Mouse (Mus musculus): ENCODE results near the gene Cdc34. TPM values are rescaled to one million over a fixed set of nuclear protein-coding genes. Genes with fewer than 3 reads are reported as not detected.

The Cdc34 gene
- total RNA-seq, 2 experiments from 2014 or later = 115 to 142 TPM

GRCm38 (mm10) chr10:79714996-79715395 lies 33.0 kb downstream of the Cdc34 start:
- ATAC-seq (replicated peaks; ENCODE audit: poor library complexity, severe bottlenecking) = no peak

GRCm38 (mm10) chr10:79716254-79716987 lies 34.4 kb downstream of the Cdc34 start, which contains the start of gene Hcn2:
TSS of gene Hcn2 (plus strand) at chr10:79716634.
- no peak for ATAC-seq (replicated peaks; ENCODE audit: poor library complexity, severe bottlenecking)

GRCm38 (mm10) chr10:79716988-79717355 lies 35.0 kb downstream of the Cdc34 start:
- ATAC-seq (replicated peaks; ENCODE audit: poor library complexity, severe bottlenecking) = no peak

- ATAC-seq (replicated peaks; ENCODE audit: poor library complexity, severe bottlenecking) = peak; percentile 55; the same call in 1 of the 2 replicates
These were observed 35.8 kb downstream of the Cdc34 start for GRCm38 (mm10) chr10:79717640-79718357.

DNA sequence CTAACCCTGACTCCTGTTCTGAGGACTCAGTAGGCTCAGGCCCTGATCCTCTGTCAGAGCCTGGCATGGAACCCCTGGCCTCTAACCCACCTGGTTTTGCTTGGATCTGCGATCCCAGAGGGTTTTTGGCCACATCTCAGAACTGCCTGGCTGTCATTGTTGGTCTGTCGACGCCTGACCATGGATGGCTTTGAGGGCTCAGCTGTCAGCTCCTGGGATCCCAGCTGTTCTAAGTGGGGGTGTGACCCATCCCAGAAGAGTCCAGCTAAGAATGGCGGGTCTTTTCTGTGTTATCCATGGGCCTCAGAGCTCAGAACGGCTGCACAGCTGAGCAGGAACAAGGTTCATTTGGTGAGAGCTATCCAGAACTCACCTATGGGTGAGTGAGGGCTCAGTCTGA lies 39.1 kb downstream of the Cdc34 start:
- ATAC-seq (replicated peaks; ENCODE audit: poor library complexity, severe bottlenecking) = no peak

GRCm38 (mm10) chr10:79723047-79723446 lies 41.1 kb downstream of the Cdc34 start:
- no peak for ATAC-seq (replicated peaks; ENCODE audit: poor library complexity, severe bottlenecking)

- no peak for ATAC-seq (replicated peaks; ENCODE audit: poor library complexity, severe bottlenecking)
These were observed 41.7 kb downstream of the Cdc34 start for GRCm38 (mm10) chr10:79723692-79724091.

- peak; percentile 82 for ATAC-seq (replicated peaks; ENCODE audit: poor library complexity, severe bottlenecking)
These were observed 44.1 kb downstream of the Cdc34 start for GRCm38 (mm10) chr10:79726090-79726489.

DNA sequence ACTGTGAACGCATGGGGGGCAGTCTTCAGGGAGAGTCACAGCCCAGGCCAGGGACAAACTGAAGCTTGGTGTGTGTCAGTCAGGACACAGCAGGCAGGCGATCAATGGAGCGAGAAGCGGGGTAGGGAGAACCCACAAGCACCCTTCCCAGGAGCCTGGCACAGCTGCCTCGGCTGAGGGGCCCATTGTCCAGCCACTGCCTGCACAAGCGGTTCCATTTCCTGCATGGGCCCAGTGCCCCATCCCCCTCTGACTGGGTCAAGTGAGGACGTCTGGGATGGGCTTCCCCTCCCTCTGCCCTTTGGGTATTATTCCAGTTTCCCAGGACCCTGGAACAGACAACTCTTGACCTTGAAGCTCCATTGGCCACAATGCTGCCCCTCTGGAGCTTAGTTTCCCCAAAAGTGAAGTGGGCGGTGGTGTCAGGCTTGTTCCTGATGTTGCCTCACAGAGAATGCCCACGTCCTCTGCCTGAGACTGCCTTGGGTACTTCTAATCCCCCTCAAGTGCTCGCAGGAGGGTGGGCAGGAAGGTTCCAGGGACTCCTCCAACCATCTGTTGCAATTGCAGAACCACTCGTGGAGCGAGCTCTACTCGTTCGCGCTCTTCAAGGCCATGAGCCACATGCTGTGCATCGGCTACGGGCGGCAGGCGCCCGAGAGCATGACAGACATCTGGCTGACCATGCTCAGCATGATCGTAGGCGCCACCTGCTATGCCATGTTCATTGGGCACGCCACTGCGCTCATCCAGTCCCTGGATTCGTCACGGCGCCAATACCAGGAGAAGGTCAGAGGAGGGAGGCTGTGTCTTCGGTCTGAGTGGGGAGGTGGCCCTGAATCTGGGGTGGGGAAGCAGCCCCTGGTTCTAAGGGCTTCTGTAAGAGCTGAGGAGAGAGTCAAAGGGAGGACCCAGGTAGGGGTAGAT lies 46.6 kb downstream of the Cdc34 start:
- ATAC-seq (replicated peaks; ENCODE audit: poor library complexity, severe bottlenecking) = 0 out of 2 replicates have a peak, but pooled peaks have one; percentile 9

GRCm38 (mm10) chr10:79729357-79729965 lies 47.5 kb downstream of the Cdc34 start:
- no peak for ATAC-seq (replicated peaks; ENCODE audit: poor library complexity, severe bottlenecking)

GRCm38 (mm10) chr10:79732500-79732899 lies 50.5 kb downstream of the Cdc34 start:
- ATAC-seq (replicated peaks; ENCODE audit: poor library complexity, severe bottlenecking) = no peak

- ATAC-seq (replicated peaks; ENCODE audit: poor library complexity, severe bottlenecking) = no peak
These were observed 51.9 kb downstream of the Cdc34 start for GRCm38 (mm10) chr10:79733847-79734246.

DNA sequence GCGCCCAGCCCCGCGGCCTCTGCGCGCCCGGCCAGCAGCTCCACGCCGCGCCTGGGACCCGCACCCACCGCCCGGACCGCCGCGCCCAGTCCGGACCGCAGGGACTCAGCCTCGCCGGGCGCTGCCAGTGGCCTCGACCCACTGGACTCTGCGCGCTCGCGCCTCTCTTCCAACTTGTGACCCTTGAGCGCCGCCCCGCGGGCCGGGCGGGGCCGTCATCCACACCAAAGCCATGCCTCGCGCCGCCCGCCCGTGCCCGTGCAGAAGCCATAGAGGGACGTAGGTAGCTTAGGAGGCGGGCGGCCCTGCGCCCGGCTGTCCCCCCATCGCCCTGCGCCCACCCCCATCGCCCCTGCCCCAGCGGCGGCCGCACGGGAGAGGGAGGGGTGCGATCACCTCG lies 53.4 kb downstream of the Cdc34 start:
- ATAC-seq (replicated peaks; ENCODE audit: poor library complexity, severe bottlenecking) = no peak

- no peak for ATAC-seq (replicated peaks; ENCODE audit: poor library complexity, severe bottlenecking)
These were observed 54.7 kb downstream of the Cdc34 start for GRCm38 (mm10) chr10:79736706-79737105.

Other genes with a start within 250 kb of the Cdc34 start
- gene Vmn2r83, start 213.5 kb upstream of the Cdc34 start, total RNA-seq (2014; fragmentation: Nextera tagmentation) = not detected in 2 replicates
- gene Vmn2r83, start 213.5 kb upstream of the Cdc34 start, total RNA-seq (2017) = not detected in 2 replicates
- gene Plpp2, start 148.4 kb upstream of the Cdc34 start, total RNA-seq (2014; fragmentation: Nextera tagmentation) = 13.9 and 14.8 TPM in 2 replicates
- gene Plpp2, start 148.4 kb upstream of the Cdc34 start, total RNA-seq (2017) = 5.3 and 7.9 TPM in 2 replicates
- 24.4 and 24.8 TPM in 2 replicates for gene Mier2, start 127.0 kb upstream of the Cdc34 start, total RNA-seq (2014; fragmentation: Nextera tagmentation)
- gene Mier2, start 127.0 kb upstream of the Cdc34 start, total RNA-seq (2017) = 10.8 and 16.8 TPM in 2 replicates
- not detected in 2 replicates for gene Theg, start 94.9 kb upstream of the Cdc34 start, total RNA-seq (2014; fragmentation: Nextera tagmentation)
- gene Theg, start 94.9 kb upstream of the Cdc34 start, total RNA-seq (2017) = not detected in 2 replicates
- gene C2cd4c, start 68.2 kb upstream of the Cdc34 start, total RNA-seq (2014; fragmentation: Nextera tagmentation) = not detected in 2 replicates
- not detected in 2 replicates for gene C2cd4c, start 68.2 kb upstream of the Cdc34 start, total RNA-seq (2017)
- not detected in 2 replicates for gene Shc2, start 44.3 kb upstream of the Cdc34 start, total RNA-seq (2014; fragmentation: Nextera tagmentation)
- not detected in 2 replicates for gene Shc2, start 44.3 kb upstream of the Cdc34 start, total RNA-seq (2017)
- gene Odf3l2, start 36.5 kb upstream of the Cdc34 start, total RNA-seq (2014; fragmentation: Nextera tagmentation) = not detected in 2 replicates
- not detected in 2 replicates for gene Odf3l2, start 36.5 kb upstream of the Cdc34 start, total RNA-seq (2017)
- gene Madcam1, start 17.6 kb upstream of the Cdc34 start, total RNA-seq (2014; fragmentation: Nextera tagmentation) = not detected in 2 replicates
- not detected in 2 replicates for gene Madcam1, start 17.6 kb upstream of the Cdc34 start, total RNA-seq (2017)
- 7.4 and 9.7 TPM in 2 replicates for gene Tpgs1, start 12.8 kb upstream of the Cdc34 start, total RNA-seq (2014; fragmentation: Nextera tagmentation)
- gene Tpgs1, start 12.8 kb upstream of the Cdc34 start, total RNA-seq (2017) = 8.1 and 14.6 TPM in 2 replicates
- 2.2 TPM in 1 of 2 replicates, not detected in the other for gene Gzmm, start 6.8 kb downstream of the Cdc34 start, total RNA-seq (2014; fragmentation: Nextera tagmentation)
- gene Gzmm, start 6.8 kb downstream of the Cdc34 start, total RNA-seq (2017) = 0.34 TPM in 1 of 2 replicates, not detected in the other
- 253 and 319 TPM in 2 replicates for gene Bsg, start 22.3 kb downstream of the Cdc34 start, total RNA-seq (2014; fragmentation: Nextera tagmentation)
- 278 and 345 TPM in 2 replicates for gene Bsg, start 22.3 kb downstream of the Cdc34 start, total RNA-seq (2017)
- gene Hcn2, start 34.4 kb downstream of the Cdc34 start, total RNA-seq (2014; fragmentation: Nextera tagmentation) = 0.28 TPM in 1 of 2 replicates, not detected in the other
- gene Hcn2, start 34.4 kb downstream of the Cdc34 start, total RNA-seq (2017) = 0.39 TPM in 1 of 2 replicates, not detected in the other
- gene Polrmt, start 64.4 kb downstream of the Cdc34 start, total RNA-seq (2014; fragmentation: Nextera tagmentation) = 28.6 and 56.2 TPM in 2 replicates
- gene Polrmt, start 64.4 kb downstream of the Cdc34 start, total RNA-seq (2017) = 12.7 and 14.0 TPM in 2 replicates
- not detected in 2 replicates for gene Fgf22, start 72.9 kb downstream of the Cdc34 start, total RNA-seq (2014; fragmentation: Nextera tagmentation)
- not detected in 2 replicates for gene Fgf22, start 72.9 kb downstream of the Cdc34 start, total RNA-seq (2017)
- gene Rnf126, start 84.8 kb downstream of the Cdc34 start, total RNA-seq (2014; fragmentation: Nextera tagmentation) = 32.1 and 64.5 TPM in 2 replicates
- 17.3 and 28.2 TPM in 2 replicates for gene Rnf126, start 84.8 kb downstream of the Cdc34 start, total RNA-seq (2017)
- gene Fstl3, start 95.1 kb downstream of the Cdc34 start, total RNA-seq (2014; fragmentation: Nextera tagmentation) = 4.6 TPM in 1 of 2 replicates, not detected in the other
- 0.62 and 1.4 TPM in 2 replicates for gene Fstl3, start 95.1 kb downstream of the Cdc34 start, total RNA-seq (2017)
- gene Prss57, start 108.8 kb downstream of the Cdc34 start, total RNA-seq (2014; fragmentation: Nextera tagmentation) = 172 and 215 TPM in 2 replicates
- 77.4 and 86.7 TPM in 2 replicates for gene Prss57, start 108.8 kb downstream of the Cdc34 start, total RNA-seq (2017)
- 80.1 and 110 TPM in 2 replicates for gene Palm, start 111.4 kb downstream of the Cdc34 start, total RNA-seq (2014; fragmentation: Nextera tagmentation)
- 35.6 and 48.6 TPM in 2 replicates for gene Palm, start 111.4 kb downstream of the Cdc34 start, total RNA-seq (2017)
- 0.34 TPM in 1 of 2 replicates, not detected in the other for gene Misp, start 138.8 kb downstream of the Cdc34 start, total RNA-seq (2014; fragmentation: Nextera tagmentation)
- 0.82 TPM in 1 of 2 replicates, not detected in the other for gene Misp, start 138.8 kb downstream of the Cdc34 start, total RNA-seq (2017)
- gene Ptbp1, start 172.2 kb downstream of the Cdc34 start, total RNA-seq (2014; fragmentation: Nextera tagmentation) = 497 and 526 TPM in 2 replicates
- 211 and 216 TPM in 2 replicates for gene Ptbp1, start 172.2 kb downstream of the Cdc34 start, total RNA-seq (2017)
- gene Prtn3, start 192.3 kb downstream of the Cdc34 start, total RNA-seq (2014; fragmentation: Nextera tagmentation) = 2,258 and 3,780 TPM in 2 replicates
- gene Prtn3, start 192.3 kb downstream of the Cdc34 start, total RNA-seq (2017) = 1,097 and 1,536 TPM in 2 replicates
- gene Plppr3, start 192.4 kb downstream of the Cdc34 start, total RNA-seq (2014; fragmentation: Nextera tagmentation) = 72.1 and 111 TPM in 2 replicates
- 91.6 and 112 TPM in 2 replicates for gene Plppr3, start 192.4 kb downstream of the Cdc34 start, total RNA-seq (2017)
- gene Elane, start 204.1 kb downstream of the Cdc34 start, total RNA-seq (2014; fragmentation: Nextera tagmentation) = 5,751 and 6,009 TPM in 2 replicates
- gene Elane, start 204.1 kb downstream of the Cdc34 start, total RNA-seq (2017) = 2,814 and 3,772 TPM in 2 replicates
- gene Cfd, start 208.7 kb downstream of the Cdc34 start, total RNA-seq (2014; fragmentation: Nextera tagmentation) = 1.6 and 4.5 TPM in 2 replicates
- not detected in 2 replicates for gene Cfd, start 208.7 kb downstream of the Cdc34 start, total RNA-seq (2017)
- gene Med16, start 226.7 kb downstream of the Cdc34 start, total RNA-seq (2014; fragmentation: Nextera tagmentation) = 14.1 and 20.3 TPM in 2 replicates
- gene Med16, start 226.7 kb downstream of the Cdc34 start, total RNA-seq (2017) = 17.0 and 18.7 TPM in 2 replicates
- gene Gm26602, start 228.7 kb downstream of the Cdc34 start, total RNA-seq (2014; fragmentation: Nextera tagmentation) = not detected in 2 replicates
- gene Gm26602, start 228.7 kb downstream of the Cdc34 start, total RNA-seq (2017) = 0.98 TPM in 1 of 2 replicates, not detected in the other
- gene Kiss1r, start 234.8 kb downstream of the Cdc34 start, total RNA-seq (2014; fragmentation: Nextera tagmentation) = not detected in 2 replicates
- gene Kiss1r, start 234.8 kb downstream of the Cdc34 start, total RNA-seq (2017) = 0.26 TPM in 1 of 2 replicates, not detected in the other
- gene R3hdm4, start 239.0 kb downstream of the Cdc34 start, total RNA-seq (2014; fragmentation: Nextera tagmentation) = 62.9 and 64.6 TPM in 2 replicates
- gene R3hdm4, start 239.0 kb downstream of the Cdc34 start, total RNA-seq (2017) = 39.1 and 40.4 TPM in 2 replicates
- 21.2 and 22.5 TPM in 2 replicates for gene Arid3a, start 244.8 kb downstream of the Cdc34 start, total RNA-seq (2014; fragmentation: Nextera tagmentation)
- 32.4 and 36.7 TPM in 2 replicates for gene Arid3a, start 244.8 kb downstream of the Cdc34 start, total RNA-seq (2017)

All from granulocyte monocyte progenitor cell, adult 5-6 weeks (primary cell).